Comparison of ENCODE assay signal across 13 mouse cellular contexts in genomic region chr7:25790615-25791014, GRCm38 (mm10). TPM values are rescaled to one million over a fixed set of nuclear protein-coding genes. Genes with fewer than 3 reads are reported as not detected.
DNase-seq lines count a peak whose midpoint lies in the region; ATAC-seq lines count a peak whose summit lies in the region.
"Had no signal": no experiment of that assay in that cellular context is flagged by ENCODE, and none has a peak within 500 bp of the region (broad histone marks: within the 10 kb centered on the region; RNA-seq: fewer than 3 reads in every experiment).

No protein-coding gene starts in this region.

- DNase-seq in adrenal gland, postnatal 14 days, result peak; percentile 48
- DNase-seq in adrenal gland, postnatal 25 days, result no peak
- DNase-seq in 3134 (ENCODE audit: extremely low read depth, insufficient read length, low spot score), result peak; percentile 57
- peak; percentile 59 for DNase-seq in lung, postnatal 10 days
- DNase-seq in spleen, postnatal 14 days (ENCODE audit: low spot score in 2 of 2), result no peak
- no peak for DNase-seq in left cerebral cortex, postnatal 10 days (ENCODE audit: extremely low spot score in 1 of 2, low spot score in 2 of 2)
- DNase-seq in left cerebral cortex, postnatal 4 days, result no peak
- DNase-seq: cerebellum, adult 11 months; kidney, postnatal 25 days; spleen, adult 18-20 months; thymus, adult 18-20 months had no signal

- intact Hi-C loops in left cerebral cortex, postnatal 10 days (cut with DNase I), result no loop called here
- intact Hi-C loops in left cerebral cortex, postnatal 4 days (cut with DNase I), result no loop called here

- peak; percentile 81 for ATAC-seq in granulocyte monocyte progenitor cell, adult 5-6 weeks (replicated peaks; ENCODE audit: poor library complexity, severe bottlenecking)
- ATAC-seq: hindbrain, embryonic 16.5 days had no signal

RNA-seq across cellular contexts. Expression of gene Axl, which starts 2.1 kb away (rescaled TPM):
- total RNA-seq in adrenal gland, postnatal 14 days (2021), result 44.8 and 57.9 TPM in 2 replicates
- total RNA-seq in adrenal gland, postnatal 25 days (2021), result 27.4 and 32.1 TPM in 2 replicates
- 1.0 and 4.0 TPM in 2 replicates for total RNA-seq in granulocyte monocyte progenitor cell, adult 5-6 weeks (2014; fragmentation: Nextera tagmentation)
- 0.43 and 5.5 TPM in 2 replicates for total RNA-seq in granulocyte monocyte progenitor cell, adult 5-6 weeks (2017)
- total RNA-seq in left cerebral cortex, postnatal 10 days (2021), result 10 to 100 TPM; 29.7 to 38.5 TPM
- total RNA-seq in left cerebral cortex, postnatal 4 days (2021), result 10 to 100 TPM; 19.2 to 20.8 TPM

RNA-seq across cellular contexts. Expression of gene Cyp2s1, which starts 26.1 kb away (rescaled TPM):
- total RNA-seq in adrenal gland, postnatal 14 days (2021), result 2.9 and 3.3 TPM in 2 replicates
- total RNA-seq in adrenal gland, postnatal 25 days (2021), result 2.5 and 2.9 TPM in 2 replicates
- total RNA-seq in granulocyte monocyte progenitor cell, adult 5-6 weeks (2014; fragmentation: Nextera tagmentation), result not detected in 2 replicates
- not detected in 2 replicates for total RNA-seq in granulocyte monocyte progenitor cell, adult 5-6 weeks (2017)
- 1 to 10 TPM; 5.5 to 8.1 TPM for total RNA-seq in left cerebral cortex, postnatal 10 days (2021)
- total RNA-seq in left cerebral cortex, postnatal 4 days (2021), result 1 to 10 TPM; 2.4 to 3.5 TPM

RNA-seq across cellular contexts. Expression of gene Hnrnpul1, which starts 36.1 kb away (rescaled TPM):
- 119 and 130 TPM in 2 replicates for total RNA-seq in adrenal gland, postnatal 14 days (2021)
- 116 and 128 TPM in 2 replicates for total RNA-seq in adrenal gland, postnatal 25 days (2021)
- 146 and 152 TPM in 2 replicates for total RNA-seq in granulocyte monocyte progenitor cell, adult 5-6 weeks (2014; fragmentation: Nextera tagmentation)
- total RNA-seq in granulocyte monocyte progenitor cell, adult 5-6 weeks (2017), result 146 and 175 TPM in 2 replicates
- total RNA-seq in left cerebral cortex, postnatal 10 days (2021), result 100 to 1,000 TPM; 116 to 117 TPM
- total RNA-seq in left cerebral cortex, postnatal 4 days (2021), result 100 to 1,000 TPM; 142 to 152 TPM

Comparison
In these comparisons a context has a peak if more than half of its experiments do, and no peak if none do; other contexts are left out.
1. DNase-seq: peak in adrenal gland, postnatal 14 days (single experiment), 3134 (single experiment) and lung, postnatal 10 days (single experiment); none in adrenal gland, postnatal 25 days (single experiment), spleen, postnatal 14 days (0 of 2), left cerebral cortex, postnatal 10 days (0 of 2) and left cerebral cortex, postnatal 4 days (single experiment).